Mouse (Mus musculus): ENCODE results near the gene Bmp7. TPM values are rescaled to one million over a fixed set of nuclear protein-coding genes. Genes with fewer than 3 reads are reported as not detected.

Gene Bmp7
- total RNA-seq, 2 experiments from 2014 or later = 13.0 to 14.5 TPM

DNA sequence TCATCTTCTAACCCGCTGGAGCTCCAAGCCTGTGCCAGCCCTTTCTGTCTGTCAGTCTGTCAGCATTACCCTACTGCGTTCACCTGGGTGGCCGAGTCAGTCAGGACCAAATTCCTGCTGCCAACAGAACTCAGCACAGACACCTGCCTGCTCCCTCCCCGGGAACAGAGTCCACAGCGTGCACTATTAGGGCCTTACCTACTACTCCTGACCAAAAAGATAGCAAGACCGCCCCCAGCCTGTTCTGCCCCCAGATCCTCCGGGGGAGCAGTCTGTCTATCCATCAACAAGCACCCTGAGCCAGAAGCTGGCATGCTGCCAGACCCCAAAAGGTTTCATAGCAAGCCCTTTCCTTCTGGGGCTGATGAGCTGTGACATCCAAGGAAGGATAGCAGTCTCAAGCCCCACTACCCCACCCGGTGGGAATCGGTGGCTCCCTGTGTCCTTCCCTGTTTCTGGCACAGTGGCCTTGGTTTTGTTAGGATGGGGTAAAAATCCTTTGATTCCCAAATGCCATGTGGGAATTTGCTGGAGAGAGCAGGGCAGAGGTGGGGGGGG is 10.1 kb upstream of the Bmp7 start:
- peak; percentile 40 for DNase-seq
- intact Hi-C loops (cut with DNase I) = no loop called here

DNA sequence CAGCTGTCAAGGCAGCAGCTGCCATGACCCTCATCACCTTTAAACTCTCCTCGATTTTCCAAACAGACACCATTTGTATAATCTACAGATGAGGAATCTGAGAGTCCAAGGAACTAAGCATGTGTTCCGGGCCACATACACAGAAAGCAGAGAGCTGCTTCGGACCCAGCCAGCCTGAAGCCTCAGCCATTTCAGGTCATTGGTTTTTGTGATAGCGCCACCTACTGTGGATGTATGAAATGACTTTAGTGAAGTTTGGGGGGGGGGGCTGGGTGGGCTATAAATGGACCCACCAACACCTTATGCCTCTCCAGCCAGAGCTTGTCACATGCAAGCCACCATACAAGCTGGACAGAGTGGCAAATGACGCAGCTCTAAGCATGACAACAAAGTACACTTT is 8.9 kb upstream of the Bmp7 start:
- DNase-seq = no peak
- intact Hi-C loops (cut with DNase I) = no loop called here

DNA sequence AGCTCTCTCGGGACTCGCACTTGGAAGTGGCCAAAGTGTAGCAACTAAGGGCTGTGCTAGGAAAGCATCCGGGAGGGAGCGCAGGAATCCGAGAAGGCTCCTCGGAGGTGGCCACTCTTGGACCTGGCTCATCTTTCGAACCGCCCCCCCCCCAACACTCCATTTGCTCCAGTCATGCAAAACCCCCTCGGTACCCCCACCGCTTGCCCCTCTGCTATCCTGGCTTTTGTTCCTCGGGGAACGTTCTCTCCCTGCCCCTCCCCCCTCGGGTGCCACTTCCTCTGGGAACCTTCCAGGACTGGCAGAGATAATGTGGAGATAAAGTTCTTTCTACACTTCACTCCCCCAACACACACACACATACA is 660 bp upstream of the Bmp7 start:
- DNase-seq = peak; percentile 29
- intact Hi-C loops (cut with DNase I) = no loop called here

DNA sequence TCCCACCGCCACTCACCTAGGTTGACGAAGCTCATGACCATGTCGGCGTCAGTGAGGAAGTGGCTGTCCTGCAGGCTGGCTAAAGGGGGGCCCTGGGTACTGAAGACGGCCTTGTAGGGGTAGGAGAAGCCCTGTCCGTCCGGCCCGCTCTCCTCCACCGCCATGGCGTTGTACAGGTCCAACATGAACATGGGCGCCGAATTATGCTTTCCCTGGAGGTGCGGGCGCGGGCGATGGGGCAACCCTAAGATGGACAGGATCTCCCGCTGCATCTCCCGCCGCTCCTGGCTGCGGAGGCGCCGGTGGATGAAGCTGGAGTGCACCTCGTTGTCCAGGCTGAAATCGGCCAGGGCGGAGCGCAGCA is 500 bp downstream of the Bmp7 start:
- intact Hi-C loops (cut with DNase I) = no loop called here
- no peak for DNase-seq

- intact Hi-C loops (cut with DNase I) = no loop called here
- no peak for DNase-seq
Observed at GRCm38 (mm10) chr2:172938761-172939638, 1.1 kb downstream of the Bmp7 start.

GRCm38 (mm10) chr2:172937326-172938190 is 2.6 kb downstream of the Bmp7 start:
- intact Hi-C loops (cut with DNase I) = no loop called here
- no peak for DNase-seq

- intact Hi-C loops (cut with DNase I) = no loop called here
- no peak for DNase-seq
Observed at GRCm38 (mm10) chr2:172936844-172937243, 3.3 kb downstream of the Bmp7 start.

GRCm38 (mm10) chr2:172935776-172936562 is 4.2 kb downstream of the Bmp7 start:
- intact Hi-C loops (cut with DNase I) = no loop called here
- DNase-seq = no peak

- no peak for DNase-seq
- intact Hi-C loops (cut with DNase I) = no loop called here
Observed at GRCm38 (mm10) chr2:172934891-172935740, 5.0 kb downstream of the Bmp7 start.

- DNase-seq = no peak
- intact Hi-C loops (cut with DNase I) = no loop called here
Observed at GRCm38 (mm10) chr2:172934420-172934788, 5.7 kb downstream of the Bmp7 start.

- intact Hi-C loops (cut with DNase I) = no loop called here
- DNase-seq = peak; percentile 57
Observed at GRCm38 (mm10) chr2:172933631-172934419, 6.3 kb downstream of the Bmp7 start.

GRCm38 (mm10) chr2:172931137-172931898 is 8.8 kb downstream of the Bmp7 start:
- intact Hi-C loops (cut with DNase I) = no loop called here
- no peak for DNase-seq

DNA sequence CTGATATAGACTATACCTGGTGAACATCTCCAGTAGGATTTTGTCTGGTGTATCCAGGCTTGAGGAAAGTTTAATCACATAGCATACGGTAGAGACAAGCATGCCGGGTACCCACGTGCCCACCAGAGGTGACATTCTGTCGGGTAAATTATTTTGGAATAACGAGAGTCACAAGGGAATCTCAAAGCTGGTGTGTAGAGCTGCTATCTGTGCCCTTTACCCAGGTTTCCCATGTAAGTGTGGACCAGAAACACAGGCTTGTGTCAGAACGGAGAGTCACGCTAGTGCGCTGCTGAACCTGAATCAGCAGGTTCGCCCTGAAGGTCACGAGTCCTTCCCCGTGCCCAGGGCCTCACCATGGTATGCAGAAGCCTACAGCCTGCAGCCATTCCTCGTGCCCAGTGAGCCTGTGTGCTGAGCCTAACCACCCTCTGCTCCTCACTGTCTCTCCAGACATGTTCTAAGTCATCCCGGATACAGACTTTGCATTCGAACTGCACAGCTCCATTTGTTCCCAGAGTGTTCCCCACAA is 10.2 kb downstream of the Bmp7 start:
- intact Hi-C loops (cut with DNase I) = no loop called here
- no peak for DNase-seq

- DNase-seq = no peak
- intact Hi-C loops (cut with DNase I) = no loop called here
Observed at GRCm38 (mm10) chr2:172927643-172928042, 12.5 kb downstream of the Bmp7 start.

DNA sequence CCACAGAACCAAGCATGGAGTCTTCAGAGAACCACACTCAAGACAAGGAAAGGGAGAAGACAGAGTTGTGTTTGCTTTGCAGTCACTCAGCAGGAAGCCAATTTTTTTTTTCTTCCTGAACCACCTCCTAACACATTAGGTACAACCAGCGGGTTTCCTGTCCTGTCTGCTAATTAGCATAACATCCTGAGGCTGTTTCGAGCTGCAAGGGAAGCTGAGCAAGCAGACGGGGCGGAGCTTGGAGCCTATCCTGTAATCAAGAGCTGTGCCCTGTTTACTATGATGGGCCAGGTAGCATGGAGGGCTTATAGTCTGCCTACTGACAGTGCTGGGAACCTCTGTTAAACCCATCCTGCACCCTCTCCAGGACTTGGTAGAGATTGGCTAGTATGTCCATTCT is 13.8 kb downstream of the Bmp7 start:
- DNase-seq = no peak
- intact Hi-C loops (cut with DNase I) = no loop called here

GRCm38 (mm10) chr2:172924961-172925360 is 15.2 kb downstream of the Bmp7 start:
- intact Hi-C loops (cut with DNase I) = no loop called here
- DNase-seq = no peak

- DNase-seq = no peak
- intact Hi-C loops (cut with DNase I) = no loop called here
Observed at GRCm38 (mm10) chr2:172923198-172923597, 16.9 kb downstream of the Bmp7 start.

DNA sequence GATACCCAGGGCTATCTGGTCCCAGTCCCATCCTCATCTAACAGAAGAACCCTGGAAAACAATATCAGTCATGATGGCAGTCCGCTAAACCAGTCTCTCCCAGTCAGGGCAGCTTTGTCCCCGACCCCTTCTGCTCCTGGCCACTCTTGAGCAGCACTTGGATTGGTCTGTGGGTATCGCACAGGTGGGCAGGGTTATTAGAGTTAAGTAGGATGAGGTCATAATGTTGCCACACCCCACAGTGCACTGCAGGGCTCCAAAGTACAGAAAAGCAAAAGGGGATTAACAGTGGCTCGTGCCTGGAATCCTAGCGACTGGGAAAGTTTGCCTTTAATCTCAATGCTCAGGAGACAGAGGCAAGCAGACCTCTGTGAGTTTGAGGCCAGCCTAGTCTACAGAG is 17.5 kb downstream of the Bmp7 start:
- intact Hi-C loops (cut with DNase I) = no loop called here
- DNase-seq = no peak

All from left cerebral cortex, postnatal 4 days (tissue).